Mouse (Mus musculus): ENCODE measurements around the gene Magi1. TPM values are rescaled to one million over a fixed set of nuclear protein-coding genes. Genes with fewer than 3 reads are reported as not detected.

The Magi1 gene
- total and polyA plus RNA-seq, 3 experiments: not detected

- H3K36me3 ChIP-seq (ENCODE audit: control insufficient read depth in 1 of 2, insufficient read depth in 2 of 2, low read length in 2 of 2): no peaks in the 10 kb centered on the region
- H3K27me3 ChIP-seq (ENCODE audit: control insufficient read depth in 1 of 2, insufficient read depth in 2 of 2, low read length in 2 of 2): no peaks in the 10 kb centered on the region
- no peak overlapping the region for H3K4me3 ChIP-seq (ENCODE audit: control insufficient read depth in 1 of 2, insufficient read depth in 1 of 2, low read depth in 2 of 2, low read length in 2 of 2)
- H3K9me3 ChIP-seq (replicated peaks; ENCODE audit: insufficient read depth, low read length): no peaks in the 10 kb centered on the region
- no peaks in the 10 kb centered on the region for H3K4me1 ChIP-seq (ENCODE audit: control insufficient read depth in 1 of 2, insufficient read depth in 2 of 2, low read length in 2 of 2)
- TF ChIP-seq GATA1 (IDR thresholded peaks at IDR 0.05; ENCODE audit: low read depth, low read length): no peak
- TF ChIP-seq MEF2A (IDR thresholded peaks at IDR 0.05; ENCODE audit: extremely low read depth, insufficient replicate concordance, low read depth, low read length, poor library complexity, severe bottlenecking): no peak
- TF ChIP-seq CHD1 (IDR thresholded peaks at IDR 0.05; ENCODE audit: low read depth, low read length): no peak
- no peak for TF ChIP-seq MYB (IDR thresholded peaks at IDR 0.05; ENCODE audit: low read depth, low read length)
- TF ChIP-seq SIN3A (IDR thresholded peaks at IDR 0.05; ENCODE audit: low read length): no peak
- no peak for TF ChIP-seq ETS1 (IDR thresholded peaks at IDR 0.05; ENCODE audit: low read depth, low read length)
- TF ChIP-seq POLR2AphosphoS2 (IDR thresholded peaks at IDR 0.05; ENCODE audit: low read length): no peak
- no peak for TF ChIP-seq ZC3H11A (IDR thresholded peaks at IDR 0.05; ENCODE audit: low read depth, low read length)
- no peak for TF ChIP-seq E2F4 (IDR thresholded peaks at IDR 0.05; ENCODE audit: borderline replicate concordance, low read depth, low read length)
- no peaks in the 10 kb centered on the region for H3K79me2 ChIP-seq (ENCODE audit: control insufficient read depth, insufficient read depth, low read length, poor library complexity)
- H3K9ac ChIP-seq (ENCODE audit: control insufficient read depth, low read depth, low read length, poor library complexity, severe bottlenecking): no peak overlapping the region
- no peak overlapping the region for H3K27ac ChIP-seq (ENCODE audit: control insufficient read depth, low read depth, low read length)
- no peak for DNase-seq (ENCODE audit: low read depth, low spot score)
These were observed 57.5 kb downstream of the Magi1 start for GRCm38 (mm10) chr6:94226262-94226661.

- no peaks in the 10 kb centered on the region for H3K27me3 ChIP-seq (ENCODE audit: control insufficient read depth in 1 of 2, insufficient read depth in 2 of 2, low read length in 2 of 2)
These were observed 57.9 kb downstream of the Magi1 start for GRCm38 (mm10) chr6:94225832-94226231.

More at GRCm38 (mm10) chr6:94225832-94226231, 57.9 kb downstream of the Magi1 start:
- no peaks in the 10 kb centered on the region for H3K79me2 ChIP-seq (ENCODE audit: control insufficient read depth, insufficient read depth, low read length, poor library complexity)
- H3K27ac ChIP-seq (ENCODE audit: control insufficient read depth, low read depth, low read length): no peak overlapping the region
- no peak for DNase-seq (ENCODE audit: low read depth, low spot score)
- no peak overlapping the region for H3K9ac ChIP-seq (ENCODE audit: control insufficient read depth, low read depth, low read length, poor library complexity, severe bottlenecking)
- no peaks in the 10 kb centered on the region for H3K36me3 ChIP-seq (ENCODE audit: control insufficient read depth in 1 of 2, insufficient read depth in 2 of 2, low read length in 2 of 2)
- TF ChIP-seq ZC3H11A (IDR thresholded peaks at IDR 0.05; ENCODE audit: low read depth, low read length) (no peak), MYB (IDR thresholded peaks at IDR 0.05; ENCODE audit: low read depth, low read length) (no peak), POLR2AphosphoS5 (IDR thresholded peaks at IDR 0.05; ENCODE audit: borderline replicate concordance, low read depth, low read length) (no peak), CHD2 (IDR thresholded peaks at IDR 0.05; ENCODE audit: low read length) (no peak), MAZ (IDR thresholded peaks at IDR 0.05; ENCODE audit: low read depth, low read length) (no peak), ELF1 (IDR thresholded peaks at IDR 0.05; ENCODE audit: low read depth, low read length) (no peak), CHD1 (IDR thresholded peaks at IDR 0.05; ENCODE audit: low read depth, low read length) (no peak), GATA1 (IDR thresholded peaks at IDR 0.05; ENCODE audit: low read depth, low read length) (no peak), MEF2A (IDR thresholded peaks at IDR 0.05; ENCODE audit: extremely low read depth, insufficient replicate concordance, low read depth, low read length, poor library complexity, severe bottlenecking) (no peak), BHLHE40 (IDR thresholded peaks at IDR 0.05; ENCODE audit: borderline replicate concordance, low read depth, low read length) (no peak), CTCF (IDR thresholded peaks at IDR 0.05 in 2 of 3, conservative IDR thresholded peaks at IDR 0.05 in 1 of 3; ENCODE audit: control insufficient read depth in 1 of 3, insufficient read depth in 1 of 3, low read depth in 2 of 3, low read length in 3 of 3, poor library complexity in 1 of 3, severe bottlenecking in 1 of 3) (no peak), MAFK (IDR thresholded peaks at IDR 0.05; ENCODE audit: borderline replicate concordance, low read depth, low read length) (no peak), USF2 (IDR thresholded peaks at IDR 0.05; ENCODE audit: borderline replicate concordance in 1 of 2, insufficient read depth in 1 of 2, low read depth in 1 of 2, low read length in 2 of 2) (no peak), TBP (IDR thresholded peaks at IDR 0.05; ENCODE audit: low read depth, low read length) (no peak), ZMIZ1 (IDR thresholded peaks at IDR 0.05; ENCODE audit: low read depth, low read length) (no peak), EP300 (IDR thresholded peaks at IDR 0.05; ENCODE audit: low read depth in 1 of 2, low read length in 2 of 2) (no peak), SIN3A (IDR thresholded peaks at IDR 0.05; ENCODE audit: low read length) (no peak), NRF1 (IDR thresholded peaks at IDR 0.05; ENCODE audit: insufficient read depth, low read depth, low read length, poor library complexity, severe bottlenecking) (no peak), RCOR1 (IDR thresholded peaks at IDR 0.05; ENCODE audit: low read depth, low read length) (no peak), NELFE (IDR thresholded peaks at IDR 0.05; ENCODE audit: low read depth, low read length) (no peak)
- H3K4me3 ChIP-seq (ENCODE audit: control insufficient read depth in 1 of 2, insufficient read depth in 1 of 2, low read depth in 2 of 2, low read length in 2 of 2): no peak overlapping the region
- no peaks in the 10 kb centered on the region for H3K4me1 ChIP-seq (ENCODE audit: control insufficient read depth in 1 of 2, insufficient read depth in 2 of 2, low read length in 2 of 2)
- no peaks in the 10 kb centered on the region for H3K9me3 ChIP-seq (replicated peaks; ENCODE audit: insufficient read depth, low read length)

Data from MEL (cell line).